Mouse (Mus musculus): ENCODE measurements around the gene Dnajb2. TPM values are rescaled to one million over a fixed set of nuclear protein-coding genes. Genes with fewer than 3 reads are reported as not detected.

Gene Dnajb2
- total and polyA plus RNA-seq, 2 experiments = 25.4 to 55.9 TPM

DNA sequence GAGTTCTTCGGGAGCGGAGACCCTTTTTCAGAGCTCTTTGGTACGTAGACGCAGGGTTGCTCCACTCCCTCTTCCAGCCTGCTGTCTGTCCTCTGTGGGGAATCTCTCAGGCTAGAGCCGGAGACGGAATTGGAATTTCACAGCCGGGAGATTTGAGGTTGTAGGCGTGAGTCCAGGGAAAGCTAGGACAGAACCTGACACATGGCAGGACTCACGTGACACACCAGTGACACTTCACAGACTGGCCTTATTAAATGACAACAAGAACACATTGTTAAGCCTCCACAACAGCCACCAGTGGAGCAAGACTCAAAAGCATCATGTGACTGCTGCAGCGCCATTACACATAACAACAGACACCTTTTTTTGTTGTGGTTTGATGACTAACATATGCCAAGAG lies 3.4 kb downstream of the Dnajb2 start:
- Histone ChIP-seq H3K4me1 (ENCODE audit: control insufficient read depth, insufficient read depth, low read length) (peaks cover 11% of the 10 kb centered on the region), H3K27me3 (ENCODE audit: control insufficient read depth, insufficient read depth, low read length) (no peaks in the 10 kb centered on the region), H3K27ac (replicated peaks; ENCODE audit: insufficient read depth, low read depth, low read length) (no peak overlapping the region), H3K9ac (ENCODE audit: low read depth, low read length) (no peak overlapping the region), H3K36me3 (ENCODE audit: control insufficient read depth, insufficient read depth, low read length) (peaks cover 8% of the 10 kb centered on the region), H3K4me3 (ENCODE audit: insufficient read depth, low read depth, low read length) (no peak overlapping the region), H3K79me2 (ENCODE audit: control insufficient read depth, insufficient read depth, low read length) (peaks cover 6% of the 10 kb centered on the region; the same call in 1 of the 2 replicates)
- WGBS = 95% methylated on average over 10 of the region's 10 CpGs
- no peak for TF ChIP-seq POLR2A (IDR thresholded peaks at IDR 0.05; ENCODE audit: extremely low read depth, insufficient read depth, low read length)
- no peak for TF ChIP-seq CTCF (IDR thresholded peaks at IDR 0.05; ENCODE audit: low read depth, low read length)
- DNase-seq (ENCODE audit: extremely low read depth, low read depth, low spot score) = no peak

GRCm38 (mm10) chr1:75243411-75243810 lies 7.2 kb downstream of the Dnajb2 start:
- peaks cover 8% of the 10 kb centered on the region for H3K36me3 ChIP-seq (ENCODE audit: control insufficient read depth, insufficient read depth, low read length)
- no peak for DNase-seq (ENCODE audit: extremely low read depth, low read depth, low spot score)
- WGBS = 94% methylated on average over 14 of the region's 14 CpGs

GRCm38 (mm10) chr1:75244175-75244826 lies 8.1 kb downstream of the Dnajb2 start:
- no peak for DNase-seq (ENCODE audit: extremely low read depth, low read depth, low spot score)
- no peak overlapping the region for H3K27ac ChIP-seq (replicated peaks; ENCODE audit: insufficient read depth, low read depth, low read length)
- peaks cover 8% of the 10 kb centered on the region for H3K36me3 ChIP-seq (ENCODE audit: control insufficient read depth, insufficient read depth, low read length)
- no peaks in the 10 kb centered on the region for H3K27me3 ChIP-seq (ENCODE audit: control insufficient read depth, insufficient read depth, low read length)
- WGBS = 97% methylated on average over 12 of the region's 12 CpGs
- no peak overlapping the region for H3K9ac ChIP-seq (ENCODE audit: low read depth, low read length)
- no peaks in the 10 kb centered on the region for H3K79me2 ChIP-seq (ENCODE audit: control insufficient read depth, insufficient read depth, low read length)
- H3K4me1 ChIP-seq (ENCODE audit: control insufficient read depth, insufficient read depth, low read length) = no peaks in the 10 kb centered on the region
- TF ChIP-seq POLR2A (IDR thresholded peaks at IDR 0.05; ENCODE audit: extremely low read depth, insufficient read depth, low read length) (no peak), CTCF (IDR thresholded peaks at IDR 0.05; ENCODE audit: low read depth, low read length) (no peak)
- H3K4me3 ChIP-seq (ENCODE audit: insufficient read depth, low read depth, low read length) = no peak overlapping the region

More at GRCm38 (mm10) chr1:75243411-75243810, 7.2 kb downstream of the Dnajb2 start:
- H3K4me1 ChIP-seq (ENCODE audit: control insufficient read depth, insufficient read depth, low read length) = no peaks in the 10 kb centered on the region
- no peak overlapping the region for H3K9ac ChIP-seq (ENCODE audit: low read depth, low read length)
- no peak overlapping the region for H3K27ac ChIP-seq (replicated peaks; ENCODE audit: insufficient read depth, low read depth, low read length)
- TF ChIP-seq POLR2A (IDR thresholded peaks at IDR 0.05; ENCODE audit: extremely low read depth, insufficient read depth, low read length) (no peak), CTCF (IDR thresholded peaks at IDR 0.05; ENCODE audit: low read depth, low read length) (no peak)
- H3K4me3 ChIP-seq (ENCODE audit: insufficient read depth, low read depth, low read length) = no peak overlapping the region
- H3K27me3 ChIP-seq (ENCODE audit: control insufficient read depth, insufficient read depth, low read length) = no peaks in the 10 kb centered on the region
- no peaks in the 10 kb centered on the region for H3K79me2 ChIP-seq (ENCODE audit: control insufficient read depth, insufficient read depth, low read length)

GRCm38 (mm10) chr1:75244836-75245235 lies 8.6 kb downstream of the Dnajb2 start:
- H3K9ac ChIP-seq (ENCODE audit: low read depth, low read length) = no peak overlapping the region
- no peaks in the 10 kb centered on the region for H3K4me1 ChIP-seq (ENCODE audit: control insufficient read depth, insufficient read depth, low read length)
- H3K27me3 ChIP-seq (ENCODE audit: control insufficient read depth, insufficient read depth, low read length) = no peaks in the 10 kb centered on the region
- DNase-seq (ENCODE audit: extremely low read depth, low read depth, low spot score) = peak; percentile 51
- H3K36me3 ChIP-seq (ENCODE audit: control insufficient read depth, insufficient read depth, low read length) = peaks cover 5% of the 10 kb centered on the region
- H3K27ac ChIP-seq (replicated peaks; ENCODE audit: insufficient read depth, low read depth, low read length) = no peak overlapping the region
- no peak overlapping the region for H3K4me3 ChIP-seq (ENCODE audit: insufficient read depth, low read depth, low read length)
- H3K79me2 ChIP-seq (ENCODE audit: control insufficient read depth, insufficient read depth, low read length) = no peaks in the 10 kb centered on the region
- TF ChIP-seq CTCF (IDR thresholded peaks at IDR 0.05; ENCODE audit: low read depth, low read length) (no peak), POLR2A (IDR thresholded peaks at IDR 0.05; ENCODE audit: extremely low read depth, insufficient read depth, low read length) (no peak)
- 67% methylated on average over 4 of the region's 4 CpGs for WGBS

DNA sequence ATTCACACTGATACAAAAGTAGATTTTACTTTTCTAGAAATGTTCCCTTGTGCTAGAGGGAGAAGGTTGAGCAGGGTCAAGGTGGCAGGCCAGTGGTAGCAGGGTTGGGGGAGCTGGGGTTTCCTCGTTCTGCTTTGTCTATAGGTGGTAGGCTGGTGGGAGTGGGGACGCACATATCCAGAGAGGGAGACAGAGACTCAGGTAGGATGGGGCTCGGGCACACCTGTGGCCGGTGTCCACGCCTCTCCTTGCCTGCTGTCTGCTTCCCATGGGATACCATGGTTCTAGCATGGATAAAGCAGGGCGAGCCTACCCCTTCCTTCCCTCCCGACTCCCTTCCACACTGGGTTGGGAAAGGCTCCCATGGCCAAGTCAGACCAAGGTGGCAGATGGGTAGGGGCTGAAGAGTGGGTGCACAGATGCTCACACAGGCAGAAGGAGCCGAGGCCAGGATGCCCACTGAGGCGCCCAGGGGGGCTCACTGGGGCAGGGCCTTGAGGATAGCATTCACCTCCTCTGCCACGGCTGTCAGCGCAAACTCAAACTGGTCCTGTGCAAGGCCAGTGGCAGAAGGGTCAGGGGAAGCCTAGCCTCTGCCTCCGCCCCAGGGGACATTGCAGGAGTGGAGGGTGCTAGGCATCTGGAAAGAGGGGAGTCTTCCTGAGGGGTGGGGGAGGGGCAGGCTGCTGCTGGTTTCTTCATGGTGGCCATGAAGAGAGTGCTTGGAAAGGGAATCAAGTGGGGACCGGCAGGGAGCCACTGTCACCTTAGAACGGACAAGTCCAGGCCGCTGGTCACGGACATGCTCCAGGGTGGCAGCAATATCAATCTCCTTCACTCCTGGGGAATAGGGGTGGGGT lies 11.1 kb downstream of the Dnajb2 start:
- Histone ChIP-seq H3K79me2 (ENCODE audit: control insufficient read depth, insufficient read depth, low read length) (no peaks in the 10 kb centered on the region), H3K27me3 (ENCODE audit: control insufficient read depth, insufficient read depth, low read length) (no peaks in the 10 kb centered on the region), H3K36me3 (ENCODE audit: control insufficient read depth, insufficient read depth, low read length) (no peaks in the 10 kb centered on the region), H3K27ac (replicated peaks; ENCODE audit: insufficient read depth, low read depth, low read length) (no peak overlapping the region), H3K4me3 (ENCODE audit: insufficient read depth, low read depth, low read length) (no peak overlapping the region), H3K9ac (ENCODE audit: low read depth, low read length) (no peak overlapping the region), H3K4me1 (ENCODE audit: control insufficient read depth, insufficient read depth, low read length) (peaks cover 2% of the 10 kb centered on the region)
- TF ChIP-seq POLR2A (IDR thresholded peaks at IDR 0.05; ENCODE audit: extremely low read depth, insufficient read depth, low read length) (no peak), CTCF (IDR thresholded peaks at IDR 0.05; ENCODE audit: low read depth, low read length) (no peak)
- WGBS = 88% methylated on average over 16 of the region's 16 CpGs
- DNase-seq (ENCODE audit: extremely low read depth, low read depth, low spot score) = no peak
